Mouse (Mus musculus) liver, adult 2 months (tissue): Measurements from ENCODE around the gene Ccdc66.

ENCODE experiments used
- CTCF ChIP-seq: fragments of 200-500 bp; IDR thresholded peaks from 2 replicates; pipeline ENCODE4 v1.5.1; 2011; ENCODE audit warnings: low read depth, low read length, control low read depth
- POLR2A ChIP-seq: fragments of 200-500 bp; IDR thresholded peaks from 2 replicates; pipeline ENCODE4 v1.6.1; 2011; ENCODE audit warnings: low read length, control low read depth; ENCODE audit not compliant: insufficient read depth; ENCODE audit errors: extremely low read depth

DNA sequence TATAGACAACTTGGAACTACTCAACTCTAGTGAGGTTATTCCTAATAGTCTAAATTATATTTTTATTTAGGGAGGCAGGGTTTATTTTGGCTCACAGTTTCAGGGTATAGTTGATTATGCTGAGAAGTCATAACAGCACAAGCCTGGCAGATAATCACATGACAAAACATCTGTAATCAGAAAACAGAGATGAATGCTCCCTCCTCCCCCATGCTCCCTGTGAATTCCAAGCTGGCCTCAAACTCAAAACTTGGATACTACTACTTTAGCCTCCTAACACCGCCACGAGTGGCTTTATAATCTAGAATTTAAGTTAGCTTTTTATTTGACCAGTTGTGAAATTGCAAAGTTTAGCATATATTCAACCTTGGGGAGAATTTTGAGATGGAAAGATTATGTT is 76.2 kb downstream of the Ccdc66 start:
- no peak for TF ChIP-seq CTCF
- no peak for TF ChIP-seq POLR2A
